Mouse (Mus musculus): ENCODE measurements around the gene Mtmr3. TPM values are rescaled to one million over a fixed set of nuclear protein-coding genes. Genes with fewer than 3 reads are reported as not detected.

Mtmr3 gene
- total and polyA plus RNA-seq, 3 experiments = 26.4 to 81.4 (median 68.9) TPM

DNA sequence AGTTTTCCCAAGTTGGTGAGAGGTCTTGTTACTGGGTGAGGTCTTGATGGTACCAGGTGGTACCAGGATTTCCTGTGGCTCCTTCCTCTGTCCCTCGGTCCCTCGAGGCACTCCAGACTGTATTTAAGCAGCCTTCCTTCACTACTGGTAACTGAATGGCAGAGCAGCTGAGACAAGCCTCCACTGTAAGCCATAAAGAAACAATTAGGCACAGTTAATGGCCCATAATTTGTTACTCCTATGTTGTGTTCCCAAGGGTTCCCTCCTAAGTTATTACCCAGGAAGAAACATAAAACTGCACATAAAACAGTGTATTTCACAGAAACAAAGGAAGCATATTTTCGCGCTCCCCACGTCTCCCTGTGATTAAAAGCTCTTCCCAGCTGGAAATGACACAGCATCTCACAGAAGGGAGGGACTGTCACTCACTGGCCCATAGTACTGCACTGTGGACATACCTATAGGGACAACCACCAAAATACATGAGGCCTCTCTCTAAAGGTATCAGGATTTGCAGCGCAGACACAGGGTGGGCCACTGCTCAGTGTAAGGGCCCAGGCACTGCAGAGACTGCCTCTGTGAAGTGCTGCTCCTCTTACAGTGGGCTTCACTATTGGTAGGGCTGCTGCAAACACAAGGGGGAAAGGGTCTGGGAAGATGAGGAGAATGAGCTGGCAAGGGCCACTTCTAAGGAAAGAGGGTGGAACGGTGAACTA is 122.0 kb downstream of the Mtmr3 start:
- no peaks in the 10 kb centered on the region for H3K4me1 ChIP-seq (ENCODE audit: insufficient read depth, low read depth, low read length)
- H3K9me3 ChIP-seq (replicated peaks) = no peaks in the 10 kb centered on the region
- DNase-seq (ENCODE audit: low spot score) (no peak), ATAC-seq (ENCODE audit: extremely low read depth, insufficient number of reproducible peaks, low FRiP score, poor library complexity, severe bottlenecking) (no peak)
- TF ChIP-seq TAL1 (conservative IDR thresholded peaks at IDR 0.05; ENCODE audit: low read depth, low read length) = no peak
- no peak for TF ChIP-seq CTCF (IDR thresholded peaks at IDR 0.05; ENCODE audit: low read depth, low read length)
- no peak for TF ChIP-seq GATA1 (IDR thresholded peaks at IDR 0.05; ENCODE audit: borderline replicate concordance, low read length)
- peaks cover 25% of the 10 kb centered on the region for H3K27me3 ChIP-seq (ENCODE audit: insufficient read depth, low read length)
- H3K4me3 ChIP-seq (ENCODE audit: low read depth, low read length) = no peak overlapping the region
- H3K36me3 ChIP-seq (replicated peaks) = peaks cover 13% of the 10 kb centered on the region

DNA sequence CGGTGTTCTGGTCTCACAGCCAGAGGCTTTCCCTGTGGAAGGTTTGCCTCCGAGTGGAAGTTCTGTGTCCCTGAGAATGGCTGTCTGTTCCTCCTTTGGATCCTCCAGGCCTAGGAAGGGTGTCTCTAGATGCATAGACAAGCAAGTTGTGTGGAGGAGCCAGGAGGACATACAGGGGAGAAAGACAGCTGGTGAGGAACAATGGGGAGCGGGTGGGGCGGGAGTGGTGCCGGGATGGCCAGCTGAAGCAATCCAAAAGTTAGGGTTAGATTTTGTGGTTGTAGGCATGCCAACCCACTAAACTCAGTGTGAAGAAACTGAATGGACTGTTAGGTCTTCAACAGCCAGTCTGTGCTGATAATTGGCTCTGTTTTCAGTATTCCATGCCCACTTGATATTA is 122.9 kb downstream of the Mtmr3 start:
- no peak for ATAC-seq (ENCODE audit: extremely low read depth, insufficient number of reproducible peaks, low FRiP score, poor library complexity, severe bottlenecking)
- TF ChIP-seq GATA2 (IDR thresholded peaks at IDR 0.05; ENCODE audit: borderline replicate concordance, low read depth, low read length) (no peak), CTCF (IDR thresholded peaks at IDR 0.05; ENCODE audit: low read depth, low read length) (no peak), POLR2AphosphoS5 (IDR thresholded peaks at IDR 0.05; ENCODE audit: insufficient replicate concordance, low read depth, low read length) (no peak), TAL1 (conservative IDR thresholded peaks at IDR 0.05; ENCODE audit: low read depth, low read length) (no peak), GATA1 (IDR thresholded peaks at IDR 0.05; ENCODE audit: borderline replicate concordance, low read length) (no peak)

DNA sequence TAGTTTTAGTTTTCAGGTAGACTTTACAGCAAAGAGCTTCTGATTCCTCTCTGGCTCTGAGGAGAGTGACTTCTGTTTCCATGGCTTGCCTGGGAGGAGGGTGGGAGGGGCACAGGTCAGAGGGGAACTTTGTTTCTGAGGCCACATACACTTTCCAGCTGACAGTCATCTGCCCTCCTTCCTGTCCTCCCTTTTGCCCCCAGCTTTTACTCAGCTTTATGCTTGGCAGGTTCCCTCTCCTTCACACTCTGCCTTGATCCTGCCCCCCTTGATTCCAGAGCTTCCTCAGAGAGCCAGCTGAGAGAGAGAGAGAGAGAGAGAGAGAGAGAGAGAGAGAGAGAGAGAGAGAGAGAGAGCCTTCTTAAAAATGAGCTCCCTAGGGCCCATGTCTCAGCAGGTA is 123.4 kb downstream of the Mtmr3 start:
- Histone ChIP-seq H3K4me1 (ENCODE audit: insufficient read depth, low read depth, low read length) (no peaks in the 10 kb centered on the region), H3K27me3 (ENCODE audit: insufficient read depth, low read length) (peaks cover 36% of the 10 kb centered on the region), H3K36me3 (replicated peaks) (peaks cover 5% of the 10 kb centered on the region), H3K4me3 (ENCODE audit: low read depth, low read length) (no peak overlapping the region), H3K9me3 (replicated peaks) (no peaks in the 10 kb centered on the region)
- no peak for ATAC-seq (ENCODE audit: extremely low read depth, insufficient number of reproducible peaks, low FRiP score, poor library complexity, severe bottlenecking)
- no peak for DNase-seq (ENCODE audit: low spot score)
- TF ChIP-seq GATA1 (IDR thresholded peaks at IDR 0.05; ENCODE audit: borderline replicate concordance, low read length) (no peak), POLR2AphosphoS5 (IDR thresholded peaks at IDR 0.05; ENCODE audit: insufficient replicate concordance, low read depth, low read length) (no peak), TAL1 (conservative IDR thresholded peaks at IDR 0.05; ENCODE audit: low read depth, low read length) (no peak), CTCF (IDR thresholded peaks at IDR 0.05; ENCODE audit: low read depth, low read length) (no peak), GATA2 (IDR thresholded peaks at IDR 0.05; ENCODE audit: borderline replicate concordance, low read depth, low read length) (no peak)

More for the DNA sequence above, 122.9 kb downstream of the Mtmr3 start:
- Histone ChIP-seq H3K9me3 (replicated peaks) (no peaks in the 10 kb centered on the region), H3K27me3 (ENCODE audit: insufficient read depth, low read length) (peaks cover 31% of the 10 kb centered on the region), H3K4me1 (ENCODE audit: insufficient read depth, low read depth, low read length) (no peaks in the 10 kb centered on the region), H3K36me3 (replicated peaks) (peaks cover 6% of the 10 kb centered on the region), H3K4me3 (ENCODE audit: low read depth, low read length) (no peak overlapping the region)
- DNase-seq (ENCODE audit: low spot score) = no peak

DNA sequence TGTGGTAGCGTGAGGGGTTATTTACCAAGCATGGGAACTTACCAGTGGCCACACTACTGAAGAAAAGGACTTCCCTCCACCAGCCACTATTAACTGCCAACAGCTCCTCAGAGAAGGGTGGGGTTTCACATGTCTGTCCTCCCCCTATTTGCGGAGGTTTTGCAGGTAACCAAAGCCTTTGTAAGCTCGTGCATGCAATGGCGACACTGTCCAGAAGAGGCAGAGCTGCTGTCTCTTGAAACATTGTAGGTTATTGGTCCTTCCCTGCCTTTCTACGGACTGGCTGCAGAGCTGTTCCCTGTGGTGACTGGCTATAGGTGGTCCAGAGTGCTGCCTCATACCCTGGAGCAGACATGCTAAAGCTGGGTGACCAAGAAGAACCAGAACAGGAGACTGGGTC is 125.6 kb downstream of the Mtmr3 start:
- no peak for ATAC-seq (ENCODE audit: extremely low read depth, insufficient number of reproducible peaks, low FRiP score, poor library complexity, severe bottlenecking)
- Histone ChIP-seq H3K27me3 (ENCODE audit: insufficient read depth, low read length) (peaks cover 48% of the 10 kb centered on the region), H3K36me3 (replicated peaks) (no peaks in the 10 kb centered on the region), H3K4me1 (ENCODE audit: insufficient read depth, low read depth, low read length) (no peaks in the 10 kb centered on the region), H3K4me3 (ENCODE audit: low read depth, low read length) (no peak overlapping the region), H3K9me3 (replicated peaks) (no peaks in the 10 kb centered on the region)
- no peak for TF ChIP-seq TAL1 (conservative IDR thresholded peaks at IDR 0.05; ENCODE audit: low read depth, low read length)
- TF ChIP-seq GATA1 (IDR thresholded peaks at IDR 0.05; ENCODE audit: borderline replicate concordance, low read length) = no peak
- no peak for TF ChIP-seq GATA2 (IDR thresholded peaks at IDR 0.05; ENCODE audit: borderline replicate concordance, low read depth, low read length)
- no peak for TF ChIP-seq CTCF (IDR thresholded peaks at IDR 0.05; ENCODE audit: low read depth, low read length)
- TF ChIP-seq POLR2AphosphoS5 (IDR thresholded peaks at IDR 0.05; ENCODE audit: insufficient replicate concordance, low read depth, low read length) = no peak
- no peak for DNase-seq (ENCODE audit: low spot score)

DNA sequence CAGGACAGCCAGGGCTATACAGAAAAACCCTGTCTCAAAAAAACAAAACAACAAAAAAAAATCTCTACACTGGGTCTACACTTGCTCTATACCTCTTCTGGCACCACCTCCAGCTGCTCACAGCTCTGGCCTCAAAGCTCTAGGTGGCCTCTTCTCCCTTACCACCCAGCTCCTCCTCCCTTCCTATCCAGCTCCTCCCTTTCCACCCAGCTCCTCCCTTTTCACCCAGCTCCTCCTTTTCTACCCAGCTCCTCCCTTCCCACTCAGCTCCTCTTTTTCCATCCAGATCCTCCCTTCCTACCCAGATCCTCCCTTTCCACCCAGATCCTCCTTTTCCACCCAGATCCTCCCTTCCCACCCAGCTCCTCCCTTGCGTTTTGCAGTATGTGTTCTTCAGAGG is 127.2 kb downstream of the Mtmr3 start:
- no peak for ATAC-seq (ENCODE audit: extremely low read depth, insufficient number of reproducible peaks, low FRiP score, poor library complexity, severe bottlenecking)

DNA sequence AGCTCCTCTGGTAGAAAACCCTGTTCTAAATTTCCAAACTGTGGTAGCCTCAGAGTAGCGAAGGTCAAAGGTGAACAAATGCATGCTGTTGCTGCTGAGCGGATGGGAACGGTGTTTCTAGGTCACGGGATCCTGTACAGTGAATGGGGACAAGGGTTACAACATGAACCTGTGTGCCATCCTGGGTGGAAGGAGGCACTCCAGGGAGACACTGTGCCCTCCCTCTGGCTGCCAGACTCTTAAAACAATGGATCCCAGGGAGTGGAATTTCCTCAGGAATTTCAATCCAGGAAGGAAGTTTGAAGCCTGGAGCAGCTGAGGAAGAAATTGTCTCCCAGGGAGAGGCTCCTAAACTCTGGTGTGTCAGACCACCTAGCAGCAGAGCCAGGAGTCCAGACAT is 128.5 kb downstream of the Mtmr3 start:
- peaks cover 57% of the 10 kb centered on the region for H3K27me3 ChIP-seq (ENCODE audit: insufficient read depth, low read length)
- H3K36me3 ChIP-seq (replicated peaks) = no peaks in the 10 kb centered on the region
- DNase-seq (ENCODE audit: low spot score) (no peak), ATAC-seq (ENCODE audit: extremely low read depth, insufficient number of reproducible peaks, low FRiP score, poor library complexity, severe bottlenecking) (no peak)
- TF ChIP-seq TAL1 (conservative IDR thresholded peaks at IDR 0.05; ENCODE audit: low read depth, low read length) = no peak
- no peak overlapping the region for H3K4me3 ChIP-seq (ENCODE audit: low read depth, low read length)
- peaks cover 2% of the 10 kb centered on the region; the same call in 1 of the 2 replicates for H3K4me1 ChIP-seq (ENCODE audit: insufficient read depth, low read depth, low read length)
- H3K9me3 ChIP-seq (replicated peaks) = no peaks in the 10 kb centered on the region

More for the DNA sequence above, 127.2 kb downstream of the Mtmr3 start:
- peaks cover 56% of the 10 kb centered on the region for H3K27me3 ChIP-seq (ENCODE audit: insufficient read depth, low read length)
- no peaks in the 10 kb centered on the region for H3K36me3 ChIP-seq (replicated peaks)
- TF ChIP-seq POLR2AphosphoS5 (IDR thresholded peaks at IDR 0.05; ENCODE audit: insufficient replicate concordance, low read depth, low read length) (no peak), CTCF (IDR thresholded peaks at IDR 0.05; ENCODE audit: low read depth, low read length) (no peak), TAL1 (conservative IDR thresholded peaks at IDR 0.05; ENCODE audit: low read depth, low read length) (no peak), GATA1 (IDR thresholded peaks at IDR 0.05; ENCODE audit: borderline replicate concordance, low read length) (no peak), GATA2 (IDR thresholded peaks at IDR 0.05; ENCODE audit: borderline replicate concordance, low read depth, low read length) (no peak)
- peaks cover 2% of the 10 kb centered on the region; the same call in 1 of the 2 replicates for H3K4me1 ChIP-seq (ENCODE audit: insufficient read depth, low read depth, low read length)
- DNase-seq (ENCODE audit: low spot score) = no peak
- H3K9me3 ChIP-seq (replicated peaks) = no peaks in the 10 kb centered on the region
- no peak overlapping the region for H3K4me3 ChIP-seq (ENCODE audit: low read depth, low read length)

Measured in G1E (cell line).